In the genomic region with DNA sequence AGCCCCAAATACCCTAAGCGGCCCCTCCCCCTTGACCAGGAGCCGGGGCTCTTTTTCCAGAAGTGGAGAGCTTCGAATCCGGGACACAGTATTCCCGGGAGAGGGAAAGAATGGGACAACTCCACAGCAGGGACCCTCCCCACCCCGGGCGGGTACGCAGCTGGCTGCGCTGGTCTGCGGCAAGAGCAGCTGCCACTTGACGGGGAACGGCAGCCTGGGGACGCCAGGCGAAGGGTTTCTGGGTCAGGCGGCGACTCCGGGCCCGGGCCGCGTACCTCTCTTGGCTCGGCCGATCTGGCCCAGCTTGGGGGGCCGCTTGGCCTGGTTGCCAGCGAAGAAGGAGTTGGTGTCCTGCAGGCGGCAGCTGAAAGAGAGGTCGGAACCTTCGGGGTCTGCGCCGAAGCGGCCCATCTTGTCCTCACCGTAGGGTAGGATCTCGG, we compare ENCODE assay signal across 7 mouse cellular contexts. TPM values are rescaled to one million over a fixed set of nuclear protein-coding genes. Genes with fewer than 3 reads are reported as not detected.
DNase-seq lines count a peak whose midpoint lies in the region; ATAC-seq and TF ChIP-seq lines count a peak whose summit lies in the region.

No protein-coding gene starts in this region.

- no peaks in the 10 kb centered on the region for H3K9me3 ChIP-seq in lung, embryonic 14.5 days (ENCODE audit: low read depth, low read length)
- H3K9me3 ChIP-seq in heart, embryonic 15.5 days (replicated peaks) = no peaks in the 10 kb centered on the region
- no peaks in the 10 kb centered on the region for H3K9me3 ChIP-seq in liver, embryonic 16.5 days (replicated peaks; ENCODE audit: control insufficient read depth, low read length)

- under 1% methylated on average over 32 of the region's 32 CpGs for WGBS in lung, embryonic 14.5 days
- WGBS in heart, embryonic 15.5 days = under 1% methylated on average over 29 of the region's 32 CpGs
- WGBS in liver, embryonic 16.5 days (ENCODE audit: insufficient replicate concordance) = under 1% methylated on average over 32 of the region's 32 CpGs

- peaks cover 39% of the 10 kb centered on the region for H3K27me3 ChIP-seq in lung, embryonic 14.5 days (ENCODE audit: insufficient read depth, low read length)
- H3K27me3 ChIP-seq in heart, embryonic 15.5 days = peaks cover 64% of the 10 kb centered on the region
- peaks cover 67% of the 10 kb centered on the region for H3K27me3 ChIP-seq in liver, embryonic 16.5 days (ENCODE audit: control insufficient read depth, insufficient read depth, low read depth, low read length)

- H3K4me2 ChIP-seq in lung, embryonic 14.5 days = peak overlapping the region; percentile 99
- H3K4me2 ChIP-seq in heart, embryonic 15.5 days = peak overlapping the region; percentile 100
- peak overlapping the region; percentile 97 for H3K4me2 ChIP-seq in liver, embryonic 16.5 days (ENCODE audit: low read depth, low read length)

- no peak for TF ChIP-seq CTCF in lung, embryonic 14.5 days (IDR thresholded peaks at IDR 0.05; ENCODE audit: low read depth)

- DNase-seq in lung, embryonic 14.5 days = no peak
- no peak for DNase-seq in lung, adult 18-20 months
- DNase-seq in brain, adult 2 months (ENCODE audit: low read depth, low spot score) = peak; percentile 11
- DNase-seq in frontal cortex, postnatal 36 days (ENCODE audit: low spot score in 2 of 2) = no peak
- DNase-seq in ovary, postnatal 36 days (ENCODE audit: low spot score) = no peak

- peaks cover 3% of the 10 kb centered on the region for H3K4me1 ChIP-seq in lung, embryonic 14.5 days (ENCODE audit: insufficient read depth)
- peaks cover 33% of the 10 kb centered on the region for H3K4me1 ChIP-seq in heart, embryonic 15.5 days (replicated peaks)
- H3K4me1 ChIP-seq in liver, embryonic 16.5 days (ENCODE audit: control insufficient read depth, low read depth, low read length) = peaks cover 29% of the 10 kb centered on the region

- H3K27ac ChIP-seq in lung, embryonic 14.5 days (ENCODE audit: low read depth) = no peak overlapping the region
- H3K27ac ChIP-seq in heart, embryonic 15.5 days = no peak overlapping the region
- no peak overlapping the region for H3K27ac ChIP-seq in liver, embryonic 16.5 days (ENCODE audit: low read length)

- ATAC-seq in lung, embryonic 14.5 days (ENCODE audit: insufficient read depth) = peak; percentile 3; the same call in 1 of the 2 replicates
- ATAC-seq in heart, embryonic 15.5 days (replicated peaks; ENCODE audit: insufficient number of reproducible peaks, insufficient read depth, low FRiP score, low read depth) = no peak
- ATAC-seq in liver, embryonic 16.5 days (ENCODE audit: low read depth) = no peak; the same call in 1 of the 2 replicates

- H3K4me3 ChIP-seq in lung, embryonic 14.5 days (ENCODE audit: low read depth, low read length) = peak overlapping the region; percentile 80
- H3K4me3 ChIP-seq in heart, embryonic 15.5 days = peak overlapping the region; percentile 69
- peak overlapping the region; percentile 72 for H3K4me3 ChIP-seq in liver, embryonic 16.5 days (ENCODE audit: low read depth, low read length)

- no peaks in the 10 kb centered on the region for H3K36me3 ChIP-seq in lung, embryonic 14.5 days (ENCODE audit: insufficient read depth)
- no peaks in the 10 kb centered on the region for H3K36me3 ChIP-seq in heart, embryonic 15.5 days
- no peaks in the 10 kb centered on the region for H3K36me3 ChIP-seq in liver, embryonic 16.5 days (ENCODE audit: control insufficient read depth, insufficient read depth)

- H3K9ac ChIP-seq in lung, embryonic 14.5 days = peak overlapping the region; percentile 65
- H3K9ac ChIP-seq in heart, embryonic 15.5 days = peak overlapping the region; percentile 58
- H3K9ac ChIP-seq in liver, embryonic 16.5 days (ENCODE audit: low read depth, low read length) = peak overlapping the region; percentile 60

RNA-seq across cellular contexts. Expression of a gene that starts 0.3 kb away (rescaled TPM):
- polyA plus RNA-seq in lung, embryonic 14.5 days (2014; fragmentation: Nextera tagmentation; extraction: Ambion mirVana) = 0.72 and 1.3 TPM in 2 replicates
- 0.31 and 0.46 TPM in 2 replicates for polyA plus RNA-seq in heart, embryonic 15.5 days (2015; fragmentation: Nextera tagmentation; extraction: Ambion mirVana)
- 0.15 and 0.18 TPM in 2 replicates for polyA plus RNA-seq in liver, embryonic 16.5 days (2015; fragmentation: Nextera tagmentation; extraction: Ambion mirVana)

RNA-seq across cellular contexts. Expression of a gene that starts 8.9 kb away (rescaled TPM):
- 2.8 and 2.9 TPM in 2 replicates for polyA plus RNA-seq in lung, embryonic 14.5 days (2014; fragmentation: Nextera tagmentation; extraction: Ambion mirVana)
- 0.93 and 1.5 TPM in 2 replicates for polyA plus RNA-seq in heart, embryonic 15.5 days (2015; fragmentation: Nextera tagmentation; extraction: Ambion mirVana)
- 0.09 and 0.15 TPM in 2 replicates for polyA plus RNA-seq in liver, embryonic 16.5 days (2015; fragmentation: Nextera tagmentation; extraction: Ambion mirVana)

RNA-seq across cellular contexts. Expression of a gene that starts 9.2 kb away (rescaled TPM):
- 44.1 and 48.9 TPM in 2 replicates for polyA plus RNA-seq in lung, embryonic 14.5 days (2014; fragmentation: Nextera tagmentation; extraction: Ambion mirVana)
- polyA plus RNA-seq in heart, embryonic 15.5 days (2015; fragmentation: Nextera tagmentation; extraction: Ambion mirVana) = 23.6 and 30.7 TPM in 2 replicates
- 17.7 and 18.5 TPM in 2 replicates for polyA plus RNA-seq in liver, embryonic 16.5 days (2015; fragmentation: Nextera tagmentation; extraction: Ambion mirVana)

RNA-seq across cellular contexts. Expression of a gene that starts 9.4 kb away (rescaled TPM):
- not detected in 2 replicates for polyA plus RNA-seq in lung, embryonic 14.5 days (2014; fragmentation: Nextera tagmentation; extraction: Ambion mirVana)
- polyA plus RNA-seq in heart, embryonic 15.5 days (2015; fragmentation: Nextera tagmentation; extraction: Ambion mirVana) = not detected in 2 replicates
- polyA plus RNA-seq in liver, embryonic 16.5 days (2015; fragmentation: Nextera tagmentation; extraction: Ambion mirVana) = not detected in 2 replicates

RNA-seq across cellular contexts. Expression of a gene that starts 9.4 kb away (rescaled TPM):
- 31.5 and 34.6 TPM in 2 replicates for polyA plus RNA-seq in lung, embryonic 14.5 days (2014; fragmentation: Nextera tagmentation; extraction: Ambion mirVana)
- polyA plus RNA-seq in heart, embryonic 15.5 days (2015; fragmentation: Nextera tagmentation; extraction: Ambion mirVana) = 13.4 and 17.6 TPM in 2 replicates
- polyA plus RNA-seq in liver, embryonic 16.5 days (2015; fragmentation: Nextera tagmentation; extraction: Ambion mirVana) = 13.0 and 15.0 TPM in 2 replicates
